In the genomic region with DNA sequence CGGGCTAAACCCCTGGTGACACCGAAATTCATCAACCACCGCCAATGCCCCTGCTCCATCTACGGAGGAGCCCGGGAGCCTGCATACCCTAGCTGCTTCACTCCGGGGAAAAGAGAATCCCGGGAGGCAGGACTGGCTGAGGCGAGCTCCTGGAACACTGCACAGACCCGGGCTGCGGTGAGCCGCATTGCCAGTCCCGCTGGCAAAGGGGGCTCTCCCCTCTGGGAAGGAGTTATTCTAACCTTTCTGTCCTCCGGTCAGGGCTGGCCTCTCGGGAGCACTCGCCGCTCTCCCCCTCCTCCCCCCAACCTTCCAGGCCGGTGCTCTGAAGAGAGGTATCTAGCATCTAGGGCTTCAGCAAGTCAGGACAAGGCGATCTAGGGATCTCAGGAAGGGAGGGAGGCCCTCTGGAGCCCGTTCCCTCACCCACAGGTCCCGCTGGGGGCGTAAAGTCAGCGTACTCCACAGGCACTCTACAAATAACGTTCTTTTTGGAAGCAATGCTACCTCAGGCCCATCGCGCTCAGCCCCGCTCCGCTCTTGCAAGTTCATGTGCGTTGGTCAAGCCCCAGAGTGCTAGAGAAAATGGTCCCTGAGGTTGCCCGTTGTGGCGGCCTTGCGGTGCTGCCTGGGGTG, we compare ENCODE assay signal across 11 mouse cellular contexts. TPM values are rescaled to one million over a fixed set of nuclear protein-coding genes. Genes with fewer than 3 reads are reported as not detected.
DNase-seq lines count a peak whose midpoint lies in the region; ATAC-seq lines count a peak whose summit lies in the region.
"Had no signal": no experiment of that assay in that cellular context is flagged by ENCODE, and none has a peak within 500 bp of the region (broad histone marks: within the 10 kb centered on the region; RNA-seq: fewer than 3 reads in every experiment).

No protein-coding gene starts in this region.

- peak overlapping the region; percentile 7; the same call in 1 of the 2 replicates for H3K4me3 ChIP-seq in heart, embryonic 16.5 days (ENCODE audit: low read length)
- H3K4me3 ChIP-seq in forebrain, embryonic 16.5 days (replicated peaks; ENCODE audit: low read length) = no peak overlapping the region
- peak overlapping the region; percentile 26 for H3K4me3 ChIP-seq in midbrain, embryonic 13.5 days (replicated peaks)

- H3K27ac ChIP-seq in heart, embryonic 16.5 days (ENCODE audit: low read length) = no peak overlapping the region
- H3K27ac ChIP-seq in forebrain, embryonic 16.5 days (ENCODE audit: low read length) = no peak overlapping the region
- H3K27ac ChIP-seq in midbrain, embryonic 13.5 days = peak overlapping the region; percentile 52
- H3K27ac ChIP-seq: heart, embryonic 15.5 days had no signal

- H3K4me1 ChIP-seq in heart, embryonic 16.5 days (ENCODE audit: control insufficient read depth, insufficient read depth, low read length) = 0 out of 2 replicates have a peak, but pooled peaks cover 3% of the 10 kb centered on the region
- peaks cover 4% of the 10 kb centered on the region for H3K4me1 ChIP-seq in forebrain, embryonic 16.5 days (replicated peaks; ENCODE audit: control insufficient read depth, insufficient read depth, low read length)
- peaks cover 46% of the 10 kb centered on the region for H3K4me1 ChIP-seq in midbrain, embryonic 13.5 days (replicated peaks)

- no peaks in the 10 kb centered on the region for H3K36me3 ChIP-seq in heart, embryonic 16.5 days (ENCODE audit: control insufficient read depth, insufficient read depth)
- no peaks in the 10 kb centered on the region for H3K36me3 ChIP-seq in forebrain, embryonic 16.5 days (ENCODE audit: control insufficient read depth, insufficient read depth)
- no peaks in the 10 kb centered on the region for H3K36me3 ChIP-seq in midbrain, embryonic 13.5 days
- H3K36me3 ChIP-seq: heart, embryonic 15.5 days had no signal

- H3K27me3 ChIP-seq in heart, embryonic 16.5 days (ENCODE audit: control insufficient read depth, insufficient read depth, low read length) = peaks cover 91% of the 10 kb centered on the region
- peaks cover 85% of the 10 kb centered on the region for H3K27me3 ChIP-seq in forebrain, embryonic 16.5 days (replicated peaks; ENCODE audit: control insufficient read depth, insufficient read depth, low read length)
- H3K27me3 ChIP-seq in midbrain, embryonic 13.5 days = peaks cover 98% of the 10 kb centered on the region

- intact Hi-C loops in heart, postnatal 14 days (cut with DNase I) = no loop called here
- intact Hi-C loops in gastrocnemius, postnatal 36 days (cut with DNase I) = no loop called here

- no peaks in the 10 kb centered on the region for H3K9me3 ChIP-seq in heart, embryonic 16.5 days (replicated peaks; ENCODE audit: control insufficient read depth, low read length)
- no peaks in the 10 kb centered on the region for H3K9me3 ChIP-seq in forebrain, embryonic 16.5 days (ENCODE audit: control insufficient read depth, low read length)
- H3K9me3 ChIP-seq in midbrain, embryonic 13.5 days = no peaks in the 10 kb centered on the region
- H3K9me3 ChIP-seq: heart, embryonic 15.5 days had no signal

- 0 out of 2 replicates have a peak, but pooled peaks have one; percentile 37 for ATAC-seq in heart, embryonic 16.5 days (replicated peaks; ENCODE audit: extremely low read depth, insufficient read depth, low FRiP score)
- ATAC-seq in forebrain, embryonic 16.5 days = 0 out of 2 replicates have a peak, but pooled peaks have one; percentile 31
- peak; percentile 21; the same call in 1 of the 2 replicates for ATAC-seq in midbrain, embryonic 13.5 days
- no peak for ATAC-seq in granulocyte monocyte progenitor cell, adult 5-6 weeks (replicated peaks; ENCODE audit: poor library complexity, severe bottlenecking)

- 2% methylated on average over 31 of the region's 31 CpGs for WGBS in heart, embryonic 16.5 days
- WGBS in forebrain, embryonic 16.5 days = 0% methylated on average over 31 of the region's 31 CpGs
- WGBS in midbrain, embryonic 13.5 days = under 1% methylated on average over 31 of the region's 31 CpGs

- DNase-seq in heart, postnatal 14 days = no peak
- peak; percentile 58 for DNase-seq in R1 (ENCODE audit: low read depth, low spot score)
- DNase-seq in gastrocnemius, postnatal 36 days = no peak
- DNase-seq in frontal cortex, postnatal 14 days (ENCODE audit: low spot score in 2 of 2) = no peak
- DNase-seq: adrenal gland, postnatal 25 days; liver had no signal

- H3K4me2 ChIP-seq in heart, embryonic 16.5 days (ENCODE audit: low read depth, low read length) = no peak overlapping the region
- H3K4me2 ChIP-seq in forebrain, embryonic 16.5 days (ENCODE audit: low read length) = no peak overlapping the region
- peak overlapping the region; percentile 50 for H3K4me2 ChIP-seq in midbrain, embryonic 13.5 days (replicated peaks)
- H3K4me2 ChIP-seq: heart, embryonic 15.5 days had no signal

- no peak overlapping the region for H3K9ac ChIP-seq in heart, embryonic 16.5 days (ENCODE audit: low read length)
- no peak overlapping the region for H3K9ac ChIP-seq in forebrain, embryonic 16.5 days (replicated peaks; ENCODE audit: low read depth, low read length)
- peak overlapping the region; percentile 36 for H3K9ac ChIP-seq in midbrain, embryonic 13.5 days (replicated peaks)
- H3K9ac ChIP-seq: heart, embryonic 15.5 days had no signal

RNA-seq across cellular contexts. Expression of a gene that starts 8.5 kb away (rescaled TPM):
- polyA plus RNA-seq in heart, embryonic 16.5 days (2015; fragmentation: Nextera tagmentation; extraction: Ambion mirVana) = not detected in 2 replicates
- total RNA-seq in heart, postnatal 14 days (2021) = under 1 TPM; 0.05 to 0.38 TPM
- not detected in 2 replicates for polyA plus RNA-seq in forebrain, embryonic 16.5 days (2015; fragmentation: Nextera tagmentation; extraction: Ambion mirVana)
- polyA plus RNA-seq in midbrain, embryonic 13.5 days (2015; fragmentation: Nextera tagmentation; extraction: Ambion mirVana) = 2.5 and 2.7 TPM in 2 replicates
- total RNA-seq in granulocyte monocyte progenitor cell, adult 5-6 weeks (2014; fragmentation: Nextera tagmentation) = not detected in 2 replicates
- total RNA-seq in granulocyte monocyte progenitor cell, adult 5-6 weeks (2017) = not detected in 2 replicates
- total RNA-seq in gastrocnemius, postnatal 36 days (2021) = under 1 TPM; 0.13 to 0.25 TPM
- polyA plus RNA-seq: heart, embryonic 15.5 days had no signal
